Mouse (Mus musculus): Measurements from ENCODE around the gene Epn3. TPM values are rescaled to one million over a fixed set of nuclear protein-coding genes. Genes with fewer than 3 reads are reported as not detected.

Gene Epn3
- polyA plus RNA-seq, 1 experiment from 2014 or later: 1.5 TPM

- no peak overlapping the region for H3K9ac ChIP-seq (replicated peaks; ENCODE audit: low read length)
- H3K4me2 ChIP-seq (ENCODE audit: low read depth, low read length): no peak overlapping the region
- H3K9me3 ChIP-seq (replicated peaks; ENCODE audit: control insufficient read depth, low read length): no peaks in the 10 kb centered on the region
- peaks cover 8% of the 10 kb centered on the region for H3K4me1 ChIP-seq (ENCODE audit: control insufficient read depth, insufficient read depth, low read length)
- H3K27me3 ChIP-seq (ENCODE audit: control insufficient read depth, insufficient read depth, low read length): no peaks in the 10 kb centered on the region
- 51% methylated on average over 2 of the region's 2 CpGs for WGBS
- no peak for ATAC-seq (replicated peaks; ENCODE audit: insufficient number of reproducible peaks, low FRiP score, low TSS enrichment, low read depth)
- no peak for DNase-seq (ENCODE audit: low spot score)
- no peaks in the 10 kb centered on the region for H3K36me3 ChIP-seq (replicated peaks; ENCODE audit: control insufficient read depth, insufficient read depth, low read depth, low read length)
- no peak overlapping the region for H3K27ac ChIP-seq (replicated peaks; ENCODE audit: low read depth, low read length)
- H3K4me3 ChIP-seq (ENCODE audit: low read depth, low read length): no peak overlapping the region
Measured at GRCm38 (mm10) chr11:94464170-94464569, 35.6 kb downstream of the Epn3 start.

DNA sequence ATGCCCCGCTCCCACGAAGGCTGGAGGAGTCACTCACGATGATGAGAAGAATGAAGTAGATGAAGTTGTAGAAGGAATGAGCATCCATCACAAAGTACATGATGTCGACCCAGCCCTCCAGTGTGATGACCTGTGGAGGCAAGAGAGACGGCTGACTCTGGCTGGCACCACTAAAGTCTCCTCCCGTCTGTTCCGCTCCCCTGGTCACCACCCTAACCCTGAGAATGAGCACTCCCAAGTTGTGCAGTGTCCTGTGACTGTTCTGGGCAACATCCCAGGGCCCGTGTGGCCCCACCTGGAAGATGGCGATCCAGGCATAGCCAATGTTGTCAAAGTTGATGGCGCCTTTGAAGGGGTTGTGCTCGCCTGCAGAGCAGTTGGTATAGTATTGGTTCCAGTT is 37.9 kb downstream of the Epn3 start:
- Histone ChIP-seq H3K9ac (replicated peaks; ENCODE audit: low read length) (no peak overlapping the region), H3K27ac (replicated peaks; ENCODE audit: low read depth, low read length) (no peak overlapping the region), H3K4me1 (ENCODE audit: control insufficient read depth, insufficient read depth, low read length) (no peaks in the 10 kb centered on the region; the same call in none of the 2 replicates), H3K36me3 (replicated peaks; ENCODE audit: control insufficient read depth, insufficient read depth, low read depth, low read length) (no peaks in the 10 kb centered on the region), H3K9me3 (replicated peaks; ENCODE audit: control insufficient read depth, low read length) (no peaks in the 10 kb centered on the region), H3K4me3 (ENCODE audit: low read depth, low read length) (no peak overlapping the region), H3K4me2 (ENCODE audit: low read depth, low read length) (no peak overlapping the region), H3K27me3 (ENCODE audit: control insufficient read depth, insufficient read depth, low read length) (no peaks in the 10 kb centered on the region)
- no peak for ATAC-seq (replicated peaks; ENCODE audit: insufficient number of reproducible peaks, low FRiP score, low TSS enrichment, low read depth)
- no peak for DNase-seq (ENCODE audit: low spot score)
- 93% methylated on average over 11 of the region's 11 CpGs for whole genome bisulfite sequencing

DNA sequence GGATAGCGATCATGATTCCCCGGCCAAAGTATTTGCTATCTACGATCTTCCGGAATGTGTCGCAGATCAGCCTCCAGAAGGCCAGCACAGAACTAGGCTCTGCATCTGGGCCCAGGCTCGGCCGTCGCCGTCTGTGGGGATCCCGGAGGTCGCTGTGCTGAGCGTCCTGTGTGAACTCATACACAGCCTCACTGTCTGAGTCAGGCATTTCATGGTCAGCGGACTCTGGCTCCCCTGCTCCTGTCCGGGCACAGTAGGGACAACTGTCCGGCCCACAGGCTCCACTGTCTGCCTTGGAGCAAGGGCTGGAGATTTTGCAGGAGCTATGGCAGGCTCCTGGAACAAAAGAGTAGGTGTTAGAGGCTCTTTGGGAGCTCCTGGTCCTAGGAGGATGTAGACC is 42.8 kb downstream of the Epn3 start:
- WGBS: 73% methylated on average over 15 of the region's 15 CpGs
- Histone ChIP-seq H3K9me3 (replicated peaks; ENCODE audit: control insufficient read depth, low read length) (no peaks in the 10 kb centered on the region), H3K4me2 (ENCODE audit: low read depth, low read length) (no peak overlapping the region), H3K4me3 (ENCODE audit: low read depth, low read length) (no peak overlapping the region), H3K9ac (replicated peaks; ENCODE audit: low read length) (no peak overlapping the region), H3K27ac (replicated peaks; ENCODE audit: low read depth, low read length) (no peak overlapping the region), H3K4me1 (ENCODE audit: control insufficient read depth, insufficient read depth, low read length) (no peaks in the 10 kb centered on the region), H3K27me3 (ENCODE audit: control insufficient read depth, insufficient read depth, low read length) (no peaks in the 10 kb centered on the region), H3K36me3 (replicated peaks; ENCODE audit: control insufficient read depth, insufficient read depth, low read depth, low read length) (no peaks in the 10 kb centered on the region; the same call in 1 of the 2 replicates)
- DNase-seq (ENCODE audit: low spot score) (no peak), ATAC-seq (replicated peaks; ENCODE audit: insufficient number of reproducible peaks, low FRiP score, low TSS enrichment, low read depth) (no peak)

DNA sequence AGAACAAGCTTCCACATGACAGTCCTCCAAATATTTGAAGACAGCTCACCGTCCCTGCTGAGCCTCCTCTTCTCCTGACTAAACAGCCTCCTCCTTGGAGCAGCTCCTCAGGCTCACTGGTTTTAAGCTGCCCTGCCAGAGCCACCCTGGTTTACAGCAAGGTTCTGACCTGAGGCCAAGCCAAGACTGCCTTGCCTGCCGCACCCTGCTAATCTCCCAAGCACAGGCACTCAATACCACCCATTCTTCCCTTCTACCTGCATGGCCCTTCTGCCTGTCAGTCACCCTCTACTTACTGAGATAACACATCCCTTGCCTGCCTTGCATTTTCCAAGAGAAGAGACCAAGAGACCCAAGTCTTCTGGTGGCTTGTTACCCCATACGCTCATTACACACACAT is 43.4 kb downstream of the Epn3 start:
- Histone ChIP-seq H3K4me2 (ENCODE audit: low read depth, low read length) (no peak overlapping the region), H3K4me1 (ENCODE audit: control insufficient read depth, insufficient read depth, low read length) (no peaks in the 10 kb centered on the region), H3K9me3 (replicated peaks; ENCODE audit: control insufficient read depth, low read length) (no peaks in the 10 kb centered on the region), H3K4me3 (ENCODE audit: low read depth, low read length) (no peak overlapping the region), H3K36me3 (replicated peaks; ENCODE audit: control insufficient read depth, insufficient read depth, low read depth, low read length) (no peaks in the 10 kb centered on the region; the same call in 1 of the 2 replicates), H3K9ac (replicated peaks; ENCODE audit: low read length) (no peak overlapping the region), H3K27me3 (ENCODE audit: control insufficient read depth, insufficient read depth, low read length) (no peaks in the 10 kb centered on the region), H3K27ac (replicated peaks; ENCODE audit: low read depth, low read length) (no peak overlapping the region)
- no peak for ATAC-seq (replicated peaks; ENCODE audit: insufficient number of reproducible peaks, low FRiP score, low TSS enrichment, low read depth)
- WGBS: 75% methylated on average over 3 of the region's 3 CpGs
- DNase-seq (ENCODE audit: low spot score): no peak

GRCm38 (mm10) chr11:94455161-94455820 is 44.5 kb downstream of the Epn3 start:
- H3K4me1 ChIP-seq (ENCODE audit: control insufficient read depth, insufficient read depth, low read length): no peaks in the 10 kb centered on the region
- WGBS: 80% methylated on average over 10 of the region's 10 CpGs
- no peak overlapping the region for H3K9ac ChIP-seq (replicated peaks; ENCODE audit: low read length)
- no peak overlapping the region for H3K27ac ChIP-seq (replicated peaks; ENCODE audit: low read depth, low read length)
- no peaks in the 10 kb centered on the region for H3K27me3 ChIP-seq (ENCODE audit: control insufficient read depth, insufficient read depth, low read length)
- H3K36me3 ChIP-seq (replicated peaks; ENCODE audit: control insufficient read depth, insufficient read depth, low read depth, low read length): no peaks in the 10 kb centered on the region; the same call in 1 of the 2 replicates
- no peaks in the 10 kb centered on the region for H3K9me3 ChIP-seq (replicated peaks; ENCODE audit: control insufficient read depth, low read length)
- H3K4me3 ChIP-seq (ENCODE audit: low read depth, low read length): no peak overlapping the region
- no peak overlapping the region for H3K4me2 ChIP-seq (ENCODE audit: low read depth, low read length)
- no peak for ATAC-seq (replicated peaks; ENCODE audit: insufficient number of reproducible peaks, low FRiP score, low TSS enrichment, low read depth)
- DNase-seq (ENCODE audit: low spot score): no peak

DNA sequence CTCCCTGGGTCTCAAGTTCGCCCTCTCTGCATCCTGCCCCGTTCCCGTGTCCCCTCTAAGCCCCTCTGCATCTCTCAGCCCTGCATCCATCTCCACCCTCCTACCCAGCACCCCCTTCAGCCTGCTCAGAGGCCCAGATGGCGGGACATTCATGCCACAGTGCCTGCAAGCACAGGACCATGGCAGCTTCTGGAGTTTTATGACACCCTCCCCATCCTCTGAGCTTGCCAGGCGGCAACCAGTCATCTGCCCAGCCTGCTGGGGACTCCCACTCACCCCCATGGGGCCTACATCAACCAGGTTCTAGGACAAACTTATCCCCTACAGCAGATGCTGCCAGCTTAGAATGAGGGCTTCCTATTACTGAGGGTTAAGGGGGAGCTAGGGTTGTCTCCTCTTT is 45.0 kb downstream of the Epn3 start:
- H3K9ac ChIP-seq (replicated peaks; ENCODE audit: low read length): no peak overlapping the region
- no peak for DNase-seq (ENCODE audit: low spot score)
- no peak overlapping the region for H3K4me3 ChIP-seq (ENCODE audit: low read depth, low read length)
- H3K27me3 ChIP-seq (ENCODE audit: control insufficient read depth, insufficient read depth, low read length): no peaks in the 10 kb centered on the region
- H3K4me2 ChIP-seq (ENCODE audit: low read depth, low read length): no peak overlapping the region
- WGBS: 73% methylated on average over 5 of the region's 5 CpGs
- H3K27ac ChIP-seq (replicated peaks; ENCODE audit: low read depth, low read length): no peak overlapping the region
- H3K36me3 ChIP-seq (replicated peaks; ENCODE audit: control insufficient read depth, insufficient read depth, low read depth, low read length): no peaks in the 10 kb centered on the region; the same call in 1 of the 2 replicates
- no peak for ATAC-seq (replicated peaks; ENCODE audit: insufficient number of reproducible peaks, low FRiP score, low TSS enrichment, low read depth)
- no peaks in the 10 kb centered on the region for H3K9me3 ChIP-seq (replicated peaks; ENCODE audit: control insufficient read depth, low read length)
- H3K4me1 ChIP-seq (ENCODE audit: control insufficient read depth, insufficient read depth, low read length): no peaks in the 10 kb centered on the region

GRCm38 (mm10) chr11:94451091-94451773 is 48.5 kb downstream of the Epn3 start:
- H3K27ac ChIP-seq (replicated peaks; ENCODE audit: low read depth, low read length): no peak overlapping the region
- H3K4me2 ChIP-seq (ENCODE audit: low read depth, low read length): no peak overlapping the region
- H3K9ac ChIP-seq (replicated peaks; ENCODE audit: low read length): no peak overlapping the region; the same call in 1 of the 2 replicates
- no peaks in the 10 kb centered on the region for H3K4me1 ChIP-seq (ENCODE audit: control insufficient read depth, insufficient read depth, low read length)
- H3K4me3 ChIP-seq (ENCODE audit: low read depth, low read length): no peak overlapping the region
- no peaks in the 10 kb centered on the region for H3K9me3 ChIP-seq (replicated peaks; ENCODE audit: control insufficient read depth, low read length)
- DNase-seq (ENCODE audit: low spot score) (no peak), ATAC-seq (replicated peaks; ENCODE audit: insufficient number of reproducible peaks, low FRiP score, low TSS enrichment, low read depth) (no peak)
- no peaks in the 10 kb centered on the region; the same call in 1 of the 2 replicates for H3K36me3 ChIP-seq (replicated peaks; ENCODE audit: control insufficient read depth, insufficient read depth, low read depth, low read length)
- 62% methylated on average over 12 of the region's 12 CpGs for WGBS
- H3K27me3 ChIP-seq (ENCODE audit: control insufficient read depth, insufficient read depth, low read length): no peaks in the 10 kb centered on the region

GRCm38 (mm10) chr11:94449886-94450285 is 49.9 kb downstream of the Epn3 start:
- H3K9me3 ChIP-seq (replicated peaks; ENCODE audit: control insufficient read depth, low read length): no peaks in the 10 kb centered on the region
- ATAC-seq (replicated peaks; ENCODE audit: insufficient number of reproducible peaks, low FRiP score, low TSS enrichment, low read depth) (no peak), DNase-seq (ENCODE audit: low spot score) (no peak)
- H3K36me3 ChIP-seq (replicated peaks; ENCODE audit: control insufficient read depth, insufficient read depth, low read depth, low read length): no peaks in the 10 kb centered on the region; the same call in 1 of the 2 replicates
- H3K4me1 ChIP-seq (ENCODE audit: control insufficient read depth, insufficient read depth, low read length): no peaks in the 10 kb centered on the region
- H3K4me3 ChIP-seq (ENCODE audit: low read depth, low read length): no peak overlapping the region
- no peak overlapping the region for H3K4me2 ChIP-seq (ENCODE audit: low read depth, low read length)
- no peaks in the 10 kb centered on the region for H3K27me3 ChIP-seq (ENCODE audit: control insufficient read depth, insufficient read depth, low read length)
- H3K9ac ChIP-seq (replicated peaks; ENCODE audit: low read length): no peak overlapping the region
- H3K27ac ChIP-seq (replicated peaks; ENCODE audit: low read depth, low read length): no peak overlapping the region
- 64% methylated on average over 5 of the region's 5 CpGs for WGBS

Data from embryonic facial prominence, embryonic 11.5 days (tissue).